Mouse (Mus musculus) testis, adult 2 months (tissue): ENCODE results near the gene Invs. TPM values are rescaled to one million over a fixed set of nuclear protein-coding genes. Genes with fewer than 3 reads are reported as not detected.

Experiments used
- H3K27ac ChIP-seq: fragments of 200-500 bp; 2 replicates; pipeline ENCODE4 v1.5.1; 2012; ENCODE audit warnings: low read depth, low read length; ENCODE audit not compliant: control insufficient read depth, insufficient read depth
- H3K27me3 ChIP-seq: fragments of 200-500 bp; 2 replicates; pipeline ENCODE4 v1.6.1; 2012; ENCODE audit warnings: mild to moderate bottlenecking, low read length, moderate library complexity; ENCODE audit not compliant: control insufficient read depth, insufficient read depth
- H3K36me3 ChIP-seq: fragments of 200-500 bp; 2 replicates; pipeline ENCODE4 v1.6.1; 2012; ENCODE audit warnings: mild to moderate bottlenecking, low read length; ENCODE audit not compliant: control insufficient read depth, insufficient read depth
- H3K4me1 ChIP-seq: fragments of 200-500 bp; 2 replicates; pipeline ENCODE4 v1.6.1; 2012; ENCODE audit warnings: low read length; ENCODE audit not compliant: control insufficient read depth, insufficient read depth
- H3K4me3 ChIP-seq: fragments of 200-500 bp; 2 replicates; pipeline ENCODE4 v1.5.1; 2012; ENCODE audit warnings: low read depth, mild to moderate bottlenecking, low read length, moderate library complexity, mixed read lengths; ENCODE audit not compliant: control insufficient read depth
- CTCF ChIP-seq: fragments of 200-500 bp; IDR thresholded peaks from 2 replicates; pipeline ENCODE4 v1.5.1; 2012; ENCODE audit warnings: low read depth, mild to moderate bottlenecking, inconsistent platforms, low read length, moderate library complexity; ENCODE audit not compliant: control insufficient read depth, insufficient read depth, insufficient replicate concordance
- POLR2A ChIP-seq: fragments of 200-500 bp; IDR thresholded peaks from 2 replicates; pipeline ENCODE4 v1.6.1; 2012; ENCODE audit warnings: low read depth, mild to moderate bottlenecking, inconsistent platforms, low read length, moderate library complexity; ENCODE audit not compliant: control insufficient read depth
- polyA plus RNA-seq: library from polyadenylated mRNA; depleted of rRNA; stranded (reverse); fragments of >200 nt; gene quantifications from 2 replicates; pipeline ENCODE4 v1.2.3, GENCODE M21; 2012

Invs gene
- polyA plus RNA-seq, 1 experiment = 2.6 TPM

DNA sequence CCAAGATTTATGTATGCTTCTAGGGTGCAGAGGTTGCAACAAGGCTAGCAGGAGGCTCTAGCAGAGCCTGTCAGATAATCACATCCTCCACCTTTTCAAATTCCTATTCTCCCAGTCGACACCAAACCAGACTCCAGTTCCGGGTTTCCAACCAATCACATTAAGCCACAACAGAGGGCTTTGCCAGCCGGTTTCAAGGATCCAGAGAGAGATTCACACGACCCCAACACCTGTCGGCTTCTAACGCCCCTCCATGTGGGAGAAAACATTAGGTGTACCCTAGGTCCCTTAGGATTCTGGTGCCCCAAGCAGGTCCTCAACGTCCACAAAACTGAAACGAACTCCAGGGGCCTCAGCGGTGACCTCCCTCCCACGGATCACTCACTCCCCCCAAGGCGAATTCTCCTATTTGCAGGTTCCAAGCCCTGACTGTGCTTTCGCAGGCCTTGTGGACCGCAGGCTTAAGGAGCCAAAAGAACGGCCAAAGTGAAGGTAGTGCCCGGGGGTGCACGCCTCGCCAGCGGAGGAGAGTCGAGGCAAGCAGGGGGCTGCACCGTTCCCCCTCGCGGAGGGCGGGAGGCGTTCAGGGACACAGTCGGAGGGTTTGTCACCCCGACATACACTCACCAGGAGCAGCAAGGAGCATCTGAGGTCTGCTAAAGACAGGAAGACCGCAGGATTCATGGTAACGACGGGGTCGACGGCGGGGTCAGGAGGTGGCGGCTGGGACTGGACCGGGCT lies 633 bp upstream of the Invs start:
- peak overlapping the region; percentile 88 for H3K27ac ChIP-seq
- H3K36me3 ChIP-seq = no peaks in the 10 kb centered on the region
- peak overlapping the region; percentile 98 for H3K4me3 ChIP-seq
- no peaks in the 10 kb centered on the region for H3K27me3 ChIP-seq
- TF ChIP-seq CTCF (no peak), POLR2A (no peak)
- peaks cover 2% of the 10 kb centered on the region; the same call in 1 of the 2 replicates for H3K4me1 ChIP-seq

DNA sequence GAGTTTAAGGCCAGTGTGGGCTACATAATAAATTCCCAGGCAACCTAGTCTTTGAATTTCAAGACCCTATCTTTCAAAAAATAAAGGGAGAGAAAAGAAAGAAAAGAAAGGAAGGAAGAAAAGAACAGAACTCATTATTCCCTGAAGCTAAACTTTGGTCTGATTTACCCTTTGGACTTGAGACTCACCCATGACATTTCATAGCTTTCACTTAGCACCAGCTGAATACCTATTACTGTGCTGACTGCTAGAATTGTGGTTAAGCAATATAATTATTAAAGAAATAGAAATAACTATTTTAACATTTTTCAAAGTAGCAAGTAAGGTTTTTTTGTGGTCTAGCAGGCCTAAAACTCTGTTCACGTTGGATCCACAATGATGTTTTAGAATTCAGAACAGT lies 1.6 kb downstream of the Invs start:
- no peak overlapping the region for H3K4me3 ChIP-seq
- H3K36me3 ChIP-seq = no peaks in the 10 kb centered on the region
- no peak overlapping the region for H3K27ac ChIP-seq
- TF ChIP-seq POLR2A (no peak), CTCF (no peak)
- no peaks in the 10 kb centered on the region for H3K27me3 ChIP-seq
- H3K4me1 ChIP-seq = peaks cover 2% of the 10 kb centered on the region; the same call in 1 of the 2 replicates

DNA sequence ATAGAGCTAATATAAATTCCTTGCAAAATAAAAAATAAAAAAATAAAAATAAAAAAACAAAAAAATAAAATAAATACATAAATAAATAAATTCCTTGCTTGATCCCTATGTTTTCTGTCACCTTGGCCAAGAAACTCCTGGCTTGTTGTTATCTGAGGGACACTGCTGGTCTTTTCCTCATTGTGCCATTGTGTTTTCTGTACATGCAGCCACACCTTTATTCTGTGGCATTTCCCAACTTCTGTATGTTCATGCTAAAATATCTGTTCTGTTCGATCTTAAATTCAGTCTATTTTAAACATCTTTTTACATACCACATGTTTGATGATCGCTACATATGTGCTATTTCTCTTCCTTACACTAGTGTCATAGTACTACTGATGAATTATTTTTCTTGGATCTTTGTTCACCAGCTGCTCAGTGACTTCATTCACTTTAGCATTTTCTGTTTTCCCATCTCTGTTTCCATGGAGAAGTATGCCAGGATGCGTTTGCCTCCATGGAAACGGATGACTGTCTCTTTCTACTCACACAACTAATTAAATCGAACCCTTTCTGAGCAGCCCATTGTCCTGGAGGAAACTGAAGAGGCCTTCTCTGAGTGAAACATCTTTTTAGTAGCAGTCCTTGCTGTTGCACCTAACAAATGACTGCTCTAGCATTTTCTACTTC lies 7.7 kb downstream of the Invs start:
- Histone ChIP-seq H3K4me3 (no peak overlapping the region), H3K27me3 (no peaks in the 10 kb centered on the region), H3K36me3 (no peaks in the 10 kb centered on the region), H3K4me1 (no peaks in the 10 kb centered on the region), H3K27ac (no peak overlapping the region)
- TF ChIP-seq CTCF (no peak), POLR2A (no peak)

DNA sequence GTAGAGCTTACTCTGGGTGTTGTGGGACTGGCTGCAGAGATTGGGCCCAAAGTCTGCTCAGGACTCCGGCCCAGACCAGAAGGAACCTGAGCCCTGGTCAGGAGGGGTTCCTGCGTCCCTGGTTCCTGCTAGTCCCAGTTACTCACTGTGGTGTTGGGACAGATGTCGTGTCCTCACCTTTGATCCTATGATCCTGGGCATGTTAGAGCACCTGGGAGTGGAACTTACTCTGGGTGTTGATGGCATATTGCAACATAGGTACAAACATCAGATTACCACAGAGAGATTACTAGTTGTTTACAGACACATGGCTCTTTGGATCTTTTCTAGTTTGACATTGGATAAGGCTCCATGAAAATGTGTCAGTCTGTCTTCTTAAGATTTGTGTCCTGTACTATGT lies 35.3 kb downstream of the Invs start:
- H3K36me3 ChIP-seq = no peaks in the 10 kb centered on the region
- no peak for TF ChIP-seq CTCF
- no peak for TF ChIP-seq POLR2A
- H3K4me3 ChIP-seq = no peak overlapping the region
- H3K4me1 ChIP-seq = no peaks in the 10 kb centered on the region
- no peaks in the 10 kb centered on the region for H3K27me3 ChIP-seq
- H3K27ac ChIP-seq = no peak overlapping the region

- no peaks in the 10 kb centered on the region for H3K27me3 ChIP-seq
- no peak for TF ChIP-seq CTCF
- TF ChIP-seq POLR2A = no peak
- no peak overlapping the region for H3K27ac ChIP-seq
- H3K4me3 ChIP-seq = no peak overlapping the region
- H3K4me1 ChIP-seq = no peaks in the 10 kb centered on the region
- H3K36me3 ChIP-seq = no peaks in the 10 kb centered on the region
Observed at GRCm38 (mm10) chr4:48316036-48316435, 36.5 kb downstream of the Invs start.

- Histone ChIP-seq H3K36me3 (no peaks in the 10 kb centered on the region), H3K4me1 (no peaks in the 10 kb centered on the region), H3K4me3 (no peak overlapping the region), H3K27ac (no peak overlapping the region), H3K27me3 (no peaks in the 10 kb centered on the region)
- no peak for TF ChIP-seq POLR2A
- TF ChIP-seq CTCF = no peak
Observed at GRCm38 (mm10) chr4:48321276-48321675, 41.7 kb downstream of the Invs start.

DNA sequence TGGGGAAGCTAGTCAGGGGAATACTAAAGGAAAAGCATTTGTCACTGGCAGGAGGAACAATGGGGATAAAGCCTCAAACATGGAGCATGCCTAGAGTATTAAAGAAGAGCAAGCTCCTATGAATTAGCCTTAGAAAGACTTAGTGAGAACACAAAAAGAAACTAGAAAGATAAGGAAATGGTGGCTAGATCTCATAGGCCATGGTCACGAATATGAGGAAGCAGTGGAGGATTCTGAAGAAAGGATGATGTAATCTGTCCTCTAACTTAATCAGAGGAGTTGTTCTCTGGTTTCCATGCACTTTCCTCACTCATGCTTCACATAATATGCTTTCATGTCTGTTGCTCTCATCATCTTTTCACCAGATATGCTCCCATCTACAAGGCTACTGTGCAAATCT lies 42.5 kb downstream of the Invs start:
- TF ChIP-seq CTCF = no peak

More for the DNA sequence above, 42.5 kb downstream of the Invs start:
- H3K27me3 ChIP-seq = no peaks in the 10 kb centered on the region
- H3K36me3 ChIP-seq = no peaks in the 10 kb centered on the region
- no peak overlapping the region for H3K27ac ChIP-seq
- H3K4me1 ChIP-seq = no peaks in the 10 kb centered on the region
- H3K4me3 ChIP-seq = no peak overlapping the region
